Mouse (Mus musculus) spleen, adult 12 weeks (tissue): Measurements from ENCODE around the gene Col5a1.

Source experiments
- DNase-seq: peaks from one replicate; pipeline ENCODE4 v3.0.0; 2022; ENCODE audit warnings: low spot score

Col5a1 gene

DNA sequence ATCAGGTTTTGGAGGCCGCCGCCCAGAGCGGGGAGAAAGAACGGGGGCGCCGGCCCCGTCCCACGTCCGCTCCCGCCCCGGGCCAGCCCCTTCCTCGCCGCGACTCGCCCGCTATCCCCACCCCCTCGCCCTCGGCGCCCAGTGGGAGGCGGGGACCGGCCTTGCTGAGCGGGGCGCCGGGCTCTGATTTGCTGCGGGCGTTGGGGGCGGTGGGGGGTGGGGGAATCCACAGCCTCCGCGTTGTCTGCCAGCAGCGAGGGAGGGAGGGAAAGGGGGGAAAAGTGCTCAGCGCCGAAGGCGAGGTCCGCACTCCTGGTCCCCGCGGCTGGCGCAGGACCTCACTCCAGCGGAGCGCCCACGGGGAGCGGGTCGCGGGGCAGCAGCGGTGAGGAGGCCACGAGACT lies at the start of gene Col5a1:
Gene Col5a1 (plus strand): TSS at position 278 of the 404 bp plus-strand sequence.
- no peak for DNase-seq

DNA sequence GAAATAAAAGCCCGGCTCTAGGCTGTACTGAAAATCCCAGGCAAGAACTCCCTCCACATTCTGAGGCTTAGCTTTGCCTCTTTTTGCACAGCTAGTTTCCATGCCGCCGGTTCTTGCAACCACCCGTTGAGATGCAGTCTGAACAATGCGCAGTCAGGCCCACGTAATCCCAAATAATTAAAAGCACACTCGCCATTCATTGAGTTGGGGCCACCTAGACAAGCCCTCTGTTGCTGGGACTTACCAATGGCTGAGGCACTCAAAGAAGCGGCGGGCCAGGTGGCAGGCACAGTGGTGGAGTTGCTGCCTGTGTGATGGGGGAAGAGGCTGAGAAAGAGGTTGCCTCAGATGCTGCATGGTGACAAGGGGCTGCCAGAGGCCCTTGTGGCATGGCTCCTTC lies 48.1 kb upstream of the Col5a1 start:
- no peak for DNase-seq

DNA sequence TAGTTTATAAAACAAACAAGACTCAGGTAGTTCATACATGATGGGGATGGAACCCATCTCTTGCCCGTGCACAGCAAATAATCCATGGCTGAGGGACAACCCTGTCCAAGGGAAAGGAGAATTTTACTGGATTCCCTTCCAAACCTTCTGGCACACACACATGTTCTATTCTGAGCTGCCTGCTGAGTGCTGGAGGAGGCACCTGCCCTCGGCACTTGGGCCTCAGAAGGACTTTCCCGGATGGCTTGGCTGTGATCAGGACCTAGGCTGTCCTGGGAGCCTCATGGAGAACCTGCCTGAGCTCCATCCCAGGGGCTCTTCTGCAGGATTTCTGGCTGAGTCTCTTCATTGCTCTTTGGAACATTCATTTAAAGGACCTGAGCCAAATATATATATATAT lies 45.3 kb upstream of the Col5a1 start:
- no peak for DNase-seq

- DNase-seq: no peak
Measured at GRCm38 (mm10) chr2:27842893-27843292, 43.3 kb upstream of the Col5a1 start.

GRCm38 (mm10) chr2:27844885-27845284 lies 41.3 kb upstream of the Col5a1 start:
- no peak for DNase-seq

GRCm38 (mm10) chr2:27847001-27847400 lies 39.2 kb upstream of the Col5a1 start:
- no peak for DNase-seq

GRCm38 (mm10) chr2:27847851-27848435 lies 38.3 kb upstream of the Col5a1 start:
- DNase-seq: no peak

DNA sequence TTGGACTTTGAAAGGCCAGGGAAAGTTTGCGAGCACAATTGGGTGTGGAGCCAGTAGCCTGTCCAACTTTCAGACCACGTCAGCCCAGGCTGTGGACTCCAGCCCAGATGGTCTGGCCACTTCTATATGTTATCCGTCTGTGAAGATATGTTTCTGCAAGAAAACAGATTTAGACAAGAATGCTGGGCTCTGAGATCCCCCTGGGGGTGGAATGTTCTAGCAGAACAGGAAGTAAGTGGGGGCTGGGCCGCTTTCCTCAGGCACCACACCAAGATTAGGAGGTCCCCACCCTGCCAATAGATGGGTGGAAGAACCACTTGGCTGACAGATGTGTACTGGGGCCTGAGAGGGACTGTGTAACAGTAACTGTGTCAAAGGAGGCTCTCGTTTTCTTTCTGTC lies 37.8 kb upstream of the Col5a1 start:
- DNase-seq: no peak

DNA sequence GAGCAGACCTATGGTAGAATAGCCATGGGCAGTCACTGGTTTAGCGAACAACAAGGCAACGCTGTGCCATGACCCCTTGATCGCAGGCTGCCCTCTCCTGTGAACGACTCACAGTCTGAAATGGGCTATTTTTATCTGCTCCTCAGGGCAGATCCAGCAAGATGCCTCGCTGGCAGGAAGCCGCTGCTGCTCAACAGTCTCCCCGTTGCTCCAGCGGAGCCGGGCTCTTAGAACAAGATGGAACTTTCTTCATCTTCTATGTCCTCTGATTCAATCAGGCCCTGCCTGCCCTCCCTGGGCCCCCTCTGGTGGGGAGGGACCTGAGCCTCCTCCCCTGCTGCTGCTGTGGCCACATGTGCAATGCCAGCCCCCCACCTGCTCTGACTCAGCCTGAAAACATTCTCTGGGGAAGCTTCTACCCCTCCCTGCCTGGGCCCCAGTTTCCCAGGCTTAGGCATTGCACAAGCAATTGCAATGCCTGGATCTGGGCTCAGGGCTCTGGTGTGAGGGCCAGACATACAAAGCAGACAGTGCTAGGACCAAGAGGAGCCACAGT lies 27.8 kb upstream of the Col5a1 start:
- no peak for DNase-seq

DNA sequence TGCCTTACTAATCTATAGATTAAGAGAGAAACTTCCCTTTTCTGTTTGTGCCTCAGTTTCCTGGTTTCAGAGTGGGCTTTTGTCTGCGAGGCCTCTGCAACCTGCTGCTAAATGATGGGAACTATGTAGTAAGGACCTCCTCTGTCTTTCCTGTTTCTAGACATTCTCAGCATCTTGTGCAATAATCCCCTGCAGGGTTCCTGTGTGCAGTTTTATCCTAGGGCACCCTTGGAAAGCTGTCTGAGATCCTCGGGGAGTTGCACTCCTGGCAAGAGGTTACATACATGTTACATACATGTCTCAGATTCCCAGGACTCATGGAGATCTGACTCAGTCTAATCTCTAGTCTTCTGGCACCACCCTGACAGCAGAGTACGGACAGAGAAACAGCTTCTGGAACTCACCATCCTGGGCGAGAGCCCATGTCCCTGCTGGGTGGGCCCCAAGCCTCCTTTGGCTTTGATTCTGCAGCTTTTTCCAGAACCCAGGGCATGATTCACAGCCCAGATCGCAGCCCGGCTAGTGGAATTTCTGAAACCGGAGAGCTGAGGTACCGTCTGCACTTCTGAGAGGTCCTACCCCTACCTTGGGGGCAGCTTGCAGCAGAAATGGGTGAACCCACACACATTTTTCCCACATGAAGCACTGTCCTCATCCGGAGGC lies 24.5 kb upstream of the Col5a1 start:
- no peak for DNase-seq

GRCm38 (mm10) chr2:27864491-27865365 lies 21.5 kb upstream of the Col5a1 start:
- DNase-seq: no peak

- DNase-seq: no peak
Measured at GRCm38 (mm10) chr2:27870586-27870985, 15.6 kb upstream of the Col5a1 start.

- no peak for DNase-seq
Measured at GRCm38 (mm10) chr2:27871056-27871455, 15.2 kb upstream of the Col5a1 start.

- DNase-seq: no peak
Measured at GRCm38 (mm10) chr2:27872276-27872675, 13.9 kb upstream of the Col5a1 start.

GRCm38 (mm10) chr2:27873030-27873429 lies 13.2 kb upstream of the Col5a1 start:
- no peak for DNase-seq

DNA sequence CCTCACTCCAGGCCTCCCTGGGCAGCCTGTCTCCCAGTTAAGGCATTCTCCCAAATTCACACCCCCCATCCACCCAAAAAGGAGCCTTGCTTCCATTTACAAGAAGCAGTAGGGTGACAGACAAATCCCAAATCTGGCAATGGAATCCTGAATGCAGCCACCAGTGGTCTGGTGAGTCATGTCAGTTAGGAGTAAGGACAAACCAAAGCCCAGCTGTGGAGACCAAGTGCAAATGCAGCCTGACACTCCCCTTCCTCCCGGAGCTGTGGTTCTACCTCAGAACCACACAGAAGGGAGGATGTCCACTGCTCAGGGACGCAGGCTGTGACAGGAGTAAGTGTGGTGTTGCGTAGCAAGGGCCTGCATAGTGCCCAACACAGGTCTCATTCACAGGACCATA lies 11.6 kb upstream of the Col5a1 start:
- DNase-seq: no peak

DNA sequence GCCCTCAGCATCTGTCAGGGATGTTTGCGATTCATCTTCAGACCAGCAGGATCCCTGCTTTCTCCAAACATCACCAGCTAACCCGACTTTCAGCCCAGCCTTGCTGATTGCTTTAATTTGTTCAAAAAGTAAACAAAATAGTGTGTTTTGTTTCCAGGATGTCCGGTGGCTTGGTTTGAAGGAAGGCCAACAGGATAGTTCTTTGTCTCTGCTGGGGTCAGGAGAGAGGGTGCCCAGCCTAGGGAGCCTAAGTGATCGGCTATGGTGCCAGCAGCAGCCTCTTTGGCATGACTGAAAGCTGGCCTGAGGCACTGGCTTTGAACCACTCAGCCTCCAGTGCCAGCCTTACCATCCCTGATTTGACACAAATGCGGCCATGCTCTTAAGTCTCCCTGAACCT lies 11.0 kb upstream of the Col5a1 start:
- no peak for DNase-seq

DNA sequence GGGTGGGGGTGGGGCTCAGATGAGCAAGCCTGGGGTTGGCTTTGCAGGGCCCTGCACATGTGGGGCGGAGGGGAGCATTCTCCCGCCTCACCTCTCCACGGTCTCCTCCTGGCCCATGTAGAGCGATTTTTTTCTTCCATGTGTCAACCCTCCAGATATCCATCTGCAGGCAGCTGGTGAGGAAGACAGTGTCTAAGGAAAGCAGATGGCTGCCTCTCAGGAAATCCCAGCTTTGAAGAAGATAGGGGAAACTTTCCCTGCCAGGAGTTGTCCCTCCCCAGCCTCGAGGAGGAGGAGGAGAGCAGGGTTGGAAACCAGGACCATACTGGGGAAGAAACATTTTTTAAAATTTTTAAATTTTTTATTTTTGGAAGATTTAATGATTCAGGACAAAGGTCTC lies 10.4 kb upstream of the Col5a1 start:
- no peak for DNase-seq

DNA sequence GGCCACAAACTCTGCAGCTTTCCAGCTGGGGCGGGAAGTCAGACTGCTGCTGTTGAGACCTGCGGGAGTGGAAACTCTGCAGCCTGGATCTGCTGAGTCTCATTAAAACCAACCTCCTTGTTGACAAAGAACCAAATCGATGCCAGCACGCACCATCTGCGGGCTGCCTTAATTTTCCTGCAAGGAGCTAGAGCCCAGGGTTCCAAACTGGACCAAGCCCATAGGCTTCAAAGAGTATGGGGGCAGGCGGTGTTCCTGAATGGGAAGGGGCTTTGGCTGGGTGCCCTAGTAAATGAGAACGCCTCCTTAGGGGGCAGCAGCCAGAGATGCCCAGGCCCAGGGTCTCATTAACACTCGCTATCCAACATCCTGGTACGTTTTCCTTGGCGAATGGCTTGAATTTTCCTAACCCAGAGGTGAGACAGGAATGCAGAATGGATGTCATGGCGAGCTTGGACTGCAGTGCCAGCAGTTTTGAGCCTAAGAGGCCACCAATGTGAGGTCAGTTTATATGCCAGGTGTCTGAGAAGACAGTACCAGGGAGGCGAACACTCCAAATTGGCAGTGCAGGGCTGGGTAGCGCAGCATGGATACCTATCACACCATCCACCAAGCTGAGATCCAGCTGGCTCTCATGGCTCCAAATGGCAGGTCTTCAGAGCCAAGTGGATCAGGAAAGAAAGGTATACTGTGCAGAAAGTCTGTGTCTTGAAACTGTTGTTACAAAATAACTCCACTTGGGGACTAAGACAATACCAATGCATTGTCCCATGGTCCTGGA lies 9.3 kb upstream of the Col5a1 start:
- DNase-seq: no peak

- no peak for DNase-seq
Measured at GRCm38 (mm10) chr2:27878066-27878465, 8.2 kb upstream of the Col5a1 start.

- no peak for DNase-seq
Measured at GRCm38 (mm10) chr2:27883276-27883675, 2.9 kb upstream of the Col5a1 start.
